Mouse (Mus musculus) ES-Bruce4 (cell line): ENCODE data around the gene Fgf10. TPM values are rescaled to one million over a fixed set of nuclear protein-coding genes. Genes with fewer than 3 reads are reported as not detected.

Experiments used
- H3K27ac ChIP-seq: 2 replicates; pipeline ENCODE4 v1.5.1; 2012; ENCODE audit warnings: low read length, inconsistent platforms; ENCODE audit not compliant: insufficient read depth
- H3K27me3 ChIP-seq: 2 replicates; pipeline ENCODE4 v1.6.1; 2012; ENCODE audit warnings: mild to moderate bottlenecking, low read length, inconsistent platforms; ENCODE audit not compliant: control insufficient read depth, poor library complexity, insufficient read depth, severe bottlenecking
- H3K36me3 ChIP-seq: 2 replicates; pipeline ENCODE4 v1.6.1; 2012; ENCODE audit warnings: inconsistent platforms, mild to moderate bottlenecking, low read length, moderate library complexity; ENCODE audit not compliant: control insufficient read depth, poor library complexity, insufficient read depth, severe bottlenecking
- H3K4me1 ChIP-seq: one replicate; pipeline ENCODE4 v1.8.1; 2011; ENCODE audit warnings: low read length; ENCODE audit not compliant: control insufficient read depth, insufficient read depth
- H3K4me3 ChIP-seq: 2 replicates; pipeline ENCODE4 v1.5.1; 2011; ENCODE audit warnings: low read depth, mild to moderate bottlenecking, low read length
- H3K9ac ChIP-seq: 2 replicates; pipeline ENCODE4 v1.6.1; 2012; ENCODE audit warnings: low read depth, mild to moderate bottlenecking, inconsistent platforms; ENCODE audit not compliant: poor library complexity, severe bottlenecking
- H3K9me3 ChIP-seq: replicated peaks from 2 replicates; pipeline ENCODE4 v1.6.1; 2012; ENCODE audit warnings: mild to moderate bottlenecking, low read length, inconsistent platforms; ENCODE audit not compliant: control insufficient read depth, poor library complexity, insufficient read depth, severe bottlenecking
- CTCF ChIP-seq: IDR thresholded peaks from one replicate; pipeline ENCODE4 v1.8.1; 2011; ENCODE audit warnings: low read depth, low read length
- EP300 ChIP-seq: IDR thresholded peaks from 2 replicates; pipeline ENCODE4 v1.6.1; 2011; ENCODE audit warnings: low read depth, low read length; ENCODE audit not compliant: insufficient read depth
- POLR2A ChIP-seq: IDR thresholded peaks from one replicate; pipeline ENCODE4 v1.8.1; 2011; ENCODE audit warnings: low read length; ENCODE audit not compliant: insufficient read depth
- polyA plus RNA-seq: library from polyadenylated mRNA; stranded (reverse); fragments of >200 nt; gene quantifications from 2 replicates; pipeline ENCODE4 v1.2.4, GENCODE M21; 2011; ENCODE audit warnings: low read depth; ENCODE audit not compliant: missing spikeins, insufficient read depth, insufficient read length

Fgf10 gene
- polyA plus RNA-seq, 1 experiment = 1.3 TPM

- Histone ChIP-seq H3K27ac (no peak overlapping the region), H3K27me3 (no peaks in the 10 kb centered on the region), H3K4me1 (no peaks in the 10 kb centered on the region), H3K9ac (no peak overlapping the region), H3K4me3 (no peak overlapping the region), H3K9me3 (no peaks in the 10 kb centered on the region), H3K36me3 (no peaks in the 10 kb centered on the region)
- TF ChIP-seq EP300 (no peak), POLR2A (no peak)
These were observed 12.6 kb upstream of the Fgf10 start for GRCm38 (mm10) chr13:118656991-118657390.

GRCm38 (mm10) chr13:118658031-118658430 is 11.6 kb upstream of the Fgf10 start:
- H3K27me3 ChIP-seq = no peaks in the 10 kb centered on the region
- H3K4me3 ChIP-seq = no peak overlapping the region
- H3K36me3 ChIP-seq = no peaks in the 10 kb centered on the region
- no peak overlapping the region for H3K9ac ChIP-seq
- H3K4me1 ChIP-seq = no peaks in the 10 kb centered on the region
- TF ChIP-seq CTCF (no peak), POLR2A (no peak), EP300 (no peak)
- H3K9me3 ChIP-seq = no peaks in the 10 kb centered on the region
- no peak overlapping the region for H3K27ac ChIP-seq

- TF ChIP-seq CTCF = no peak
- TF ChIP-seq EP300 = no peak
- no peak for TF ChIP-seq POLR2A
- H3K27ac ChIP-seq = no peak overlapping the region
- H3K36me3 ChIP-seq = no peaks in the 10 kb centered on the region
- no peaks in the 10 kb centered on the region for H3K9me3 ChIP-seq
- H3K4me3 ChIP-seq = no peak overlapping the region
- H3K9ac ChIP-seq = no peak overlapping the region
- H3K27me3 ChIP-seq = no peaks in the 10 kb centered on the region
- H3K4me1 ChIP-seq = no peaks in the 10 kb centered on the region
These were observed 10.8 kb upstream of the Fgf10 start for GRCm38 (mm10) chr13:118658608-118659326.

GRCm38 (mm10) chr13:118661664-118662063 is 7.9 kb upstream of the Fgf10 start:
- no peak overlapping the region for H3K27ac ChIP-seq
- no peak overlapping the region for H3K4me3 ChIP-seq

GRCm38 (mm10) chr13:118664901-118665300 is 4.7 kb upstream of the Fgf10 start:
- TF ChIP-seq CTCF = no peak
- TF ChIP-seq EP300 = no peak
- no peak for TF ChIP-seq POLR2A
- H3K27ac ChIP-seq = no peak overlapping the region
- no peaks in the 10 kb centered on the region for H3K36me3 ChIP-seq
- H3K4me1 ChIP-seq = no peaks in the 10 kb centered on the region
- H3K9me3 ChIP-seq = no peaks in the 10 kb centered on the region
- H3K27me3 ChIP-seq = no peaks in the 10 kb centered on the region
- no peak overlapping the region for H3K4me3 ChIP-seq
- H3K9ac ChIP-seq = no peak overlapping the region

More at GRCm38 (mm10) chr13:118661664-118662063, 7.9 kb upstream of the Fgf10 start:
- no peaks in the 10 kb centered on the region for H3K9me3 ChIP-seq
- no peaks in the 10 kb centered on the region for H3K4me1 ChIP-seq
- no peaks in the 10 kb centered on the region for H3K27me3 ChIP-seq
- TF ChIP-seq POLR2A (no peak), EP300 (no peak), CTCF (no peak)
- no peak overlapping the region for H3K9ac ChIP-seq
- no peaks in the 10 kb centered on the region for H3K36me3 ChIP-seq

- no peaks in the 10 kb centered on the region for H3K27me3 ChIP-seq
- H3K36me3 ChIP-seq = no peaks in the 10 kb centered on the region
- TF ChIP-seq EP300 (no peak), POLR2A (no peak), CTCF (no peak)
- H3K27ac ChIP-seq = no peak overlapping the region
- no peak overlapping the region for H3K9ac ChIP-seq
- no peak overlapping the region for H3K4me3 ChIP-seq
- H3K9me3 ChIP-seq = no peaks in the 10 kb centered on the region
- no peaks in the 10 kb centered on the region for H3K4me1 ChIP-seq
These were observed 9.6 kb downstream of the Fgf10 start for GRCm38 (mm10) chr13:118679228-118679627.
